Mouse (Mus musculus): ENCODE measurements around the gene Spop. TPM values are rescaled to one million over a fixed set of nuclear protein-coding genes. Genes with fewer than 3 reads are reported as not detected.

Spop gene
- polyA plus RNA-seq, 1 experiment from 2014 or later = 91.8 TPM

DNA sequence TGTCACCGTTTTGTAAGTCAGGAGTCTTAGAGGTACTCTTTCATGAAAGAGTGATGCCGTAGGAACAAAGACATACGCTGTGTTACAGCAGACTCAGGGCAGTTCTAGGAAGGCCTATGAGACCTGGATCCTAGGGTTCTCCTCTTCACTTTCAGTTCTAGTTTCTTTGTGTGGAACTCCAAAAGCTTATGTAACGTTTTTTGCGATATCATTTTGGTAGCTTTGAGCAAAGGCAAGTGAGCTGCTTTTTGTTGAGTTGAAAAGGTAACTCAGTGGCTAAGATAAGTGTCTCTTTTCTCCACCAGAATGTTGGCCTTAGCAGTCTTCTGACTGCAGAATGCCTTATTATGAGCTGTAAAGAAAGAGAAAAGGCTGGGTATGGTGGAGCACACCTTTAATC is 3.5 kb downstream of the Spop start:
- WGBS (ENCODE audit: missing documents) = 29% methylated on average over 5 of the region's 5 CpGs

DNA sequence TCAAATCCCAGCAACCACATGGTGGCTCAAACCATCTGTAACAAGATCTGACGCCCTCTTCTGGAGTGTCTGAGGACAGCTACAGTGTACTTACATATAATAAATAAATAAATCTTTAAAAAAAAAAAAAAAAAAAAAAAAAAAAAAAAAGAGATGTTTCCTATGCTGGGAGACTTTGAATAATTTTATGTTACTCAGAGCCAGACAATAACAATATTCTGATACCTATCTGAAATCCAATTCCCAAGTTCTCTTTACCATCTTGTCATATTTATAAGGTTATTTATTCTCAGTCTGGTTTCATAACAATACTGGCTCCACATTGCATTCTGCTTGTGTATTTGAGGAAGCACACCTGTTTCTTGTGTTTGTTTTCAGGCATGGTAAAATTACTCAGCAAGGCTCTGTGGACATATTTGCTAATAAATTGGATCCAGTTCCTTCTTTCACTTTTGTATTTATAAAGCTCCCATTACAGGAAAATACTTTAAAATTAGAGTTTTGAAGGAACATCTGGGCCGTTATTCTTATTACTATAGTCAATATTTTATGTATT is 7.1 kb downstream of the Spop start:
- WGBS (ENCODE audit: missing documents) = no CpG with 5 or more reads among the region's 2 CpGs
- peaks cover 100% of the 10 kb centered on the region for H3K79me2 ChIP-seq (ENCODE audit: inconsistent target)
- peaks cover 3% of the 10 kb centered on the region; the same call in 1 of the 2 replicates for H3K36me3 ChIP-seq (ENCODE audit: inconsistent target)
- H3K4me3 ChIP-seq (ENCODE audit: inconsistent target) = no peak overlapping the region
- H3K27ac ChIP-seq = no peak overlapping the region

More for the DNA sequence above, 3.5 kb downstream of the Spop start:
- peaks cover 69% of the 10 kb centered on the region for H3K79me2 ChIP-seq (ENCODE audit: inconsistent target)
- H3K27ac ChIP-seq = peak overlapping the region; percentile 92; the same call in 1 of the 2 replicates
- peaks cover 3% of the 10 kb centered on the region; the same call in 1 of the 2 replicates for H3K36me3 ChIP-seq (ENCODE audit: inconsistent target)
- no peak overlapping the region; the same call in 1 of the 2 replicates for H3K4me3 ChIP-seq (ENCODE audit: inconsistent target)

DNA sequence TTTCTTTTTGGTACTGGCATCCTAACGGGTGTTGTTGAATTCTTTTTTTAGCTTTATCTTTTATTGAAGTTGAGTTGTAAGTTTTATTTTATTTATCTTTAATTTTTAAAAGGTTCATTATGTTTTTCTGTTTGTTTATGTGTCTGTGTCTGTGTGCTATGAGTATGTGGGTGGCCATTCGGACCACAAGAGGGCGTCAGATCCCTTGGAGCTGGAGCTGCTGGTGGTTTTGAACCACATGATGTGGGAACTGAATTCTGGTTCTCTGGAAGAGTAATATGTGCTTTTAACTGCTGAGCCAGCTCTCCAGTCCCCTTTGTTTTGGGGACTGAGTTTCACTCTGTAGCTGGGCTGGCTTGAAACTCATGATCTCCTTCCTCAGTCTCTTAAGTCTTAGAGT is 9.6 kb downstream of the Spop start:
- H3K4me3 ChIP-seq (ENCODE audit: inconsistent target) = no peak overlapping the region
- H3K79me2 ChIP-seq (ENCODE audit: inconsistent target) = peaks cover 100% of the 10 kb centered on the region
- 85% methylated on average over 3 of the region's 3 CpGs for WGBS (ENCODE audit: missing documents)
- H3K27ac ChIP-seq = peak overlapping the region; percentile 44
- peaks cover 3% of the 10 kb centered on the region; the same call in 1 of the 2 replicates for H3K36me3 ChIP-seq (ENCODE audit: inconsistent target)

DNA sequence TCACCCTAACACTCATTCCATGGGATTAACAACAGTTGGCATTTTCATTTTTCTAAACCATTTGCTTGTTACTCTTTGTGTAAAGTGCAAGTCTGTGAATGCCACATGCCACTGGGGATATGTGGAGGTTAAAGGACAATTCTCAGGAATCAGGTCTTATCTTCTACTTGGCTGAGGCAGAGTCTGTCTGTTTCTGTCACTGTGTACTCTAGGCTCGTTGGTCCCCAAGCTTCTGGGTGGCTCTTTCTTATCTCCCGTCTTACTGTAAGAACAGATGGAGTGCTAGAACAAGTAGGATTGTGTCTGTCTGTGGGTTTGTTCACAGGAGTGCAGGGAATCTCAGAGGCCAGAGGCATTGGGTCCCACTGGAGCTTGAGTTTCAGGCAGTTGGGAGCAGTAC is 17.5 kb downstream of the Spop start:
- H3K36me3 ChIP-seq (ENCODE audit: inconsistent target) = 0 out of 2 replicates have a peak, but pooled peaks cover 5% of the 10 kb centered on the region
- WGBS (ENCODE audit: missing documents) = 95% methylated on average over 2 of the region's 2 CpGs
- H3K79me2 ChIP-seq (ENCODE audit: inconsistent target) = peaks cover 100% of the 10 kb centered on the region

DNA sequence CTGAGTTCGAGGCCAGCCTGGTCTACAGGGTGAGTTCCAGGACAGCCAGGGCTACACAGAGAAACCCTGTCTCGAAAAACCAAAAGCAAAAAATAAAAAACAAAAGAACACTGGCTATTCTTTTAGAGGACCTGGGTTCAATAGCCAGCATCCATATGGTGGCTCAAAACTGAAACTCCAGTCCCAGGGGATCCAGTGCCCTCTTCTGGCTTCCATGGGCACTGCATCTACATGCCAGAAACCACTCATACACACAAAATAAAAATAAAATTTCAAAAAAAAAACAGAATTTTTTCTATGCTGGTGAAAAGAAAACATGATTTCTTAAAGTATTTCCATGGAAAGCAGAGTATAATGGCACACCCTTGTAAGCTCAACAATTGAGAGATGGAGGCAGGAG is 18.3 kb downstream of the Spop start:
- Histone ChIP-seq H3K4me3 (ENCODE audit: inconsistent target) (no peak overlapping the region), H3K27ac (no peak overlapping the region), H3K79me2 (ENCODE audit: inconsistent target) (peaks cover 100% of the 10 kb centered on the region), H3K36me3 (ENCODE audit: inconsistent target) (0 out of 2 replicates have a peak, but pooled peaks cover 5% of the 10 kb centered on the region)
- WGBS (ENCODE audit: missing documents) = 82% methylated on average over 1 of the region's 2 CpGs

More for the DNA sequence above, 17.5 kb downstream of the Spop start:
- no peak overlapping the region for H3K27ac ChIP-seq
- no peak overlapping the region for H3K4me3 ChIP-seq (ENCODE audit: inconsistent target)

DNA sequence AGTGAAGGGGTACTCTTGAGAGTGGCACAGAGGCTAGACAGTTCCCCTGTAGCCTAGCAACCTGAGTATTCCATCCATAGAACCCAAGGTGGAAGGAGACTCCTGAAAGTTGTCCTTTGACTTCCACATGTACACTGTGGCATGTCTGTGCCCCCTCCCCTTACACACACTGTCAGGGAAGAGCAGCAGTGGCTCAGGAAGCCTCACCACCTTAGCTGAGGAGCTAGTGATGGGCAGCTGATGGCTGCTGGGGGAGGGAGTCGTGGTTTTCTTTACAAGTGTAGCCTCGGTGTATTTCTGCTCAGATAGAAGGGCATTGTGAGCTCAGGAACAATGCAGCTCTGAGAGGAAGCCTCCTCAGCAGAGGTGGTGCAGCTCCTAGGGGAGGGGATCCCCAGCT is 31.5 kb downstream of the Spop start:
- H3K4me3 ChIP-seq (ENCODE audit: inconsistent target) = no peak overlapping the region
- no peak overlapping the region for H3K27ac ChIP-seq
- H3K36me3 ChIP-seq (ENCODE audit: inconsistent target) = 0 out of 2 replicates have a peak, but pooled peaks cover 10% of the 10 kb centered on the region
- H3K79me2 ChIP-seq (ENCODE audit: inconsistent target) = peaks cover 100% of the 10 kb centered on the region
- WGBS (ENCODE audit: missing documents) = 29% methylated on average over 2 of the region's 2 CpGs

DNA sequence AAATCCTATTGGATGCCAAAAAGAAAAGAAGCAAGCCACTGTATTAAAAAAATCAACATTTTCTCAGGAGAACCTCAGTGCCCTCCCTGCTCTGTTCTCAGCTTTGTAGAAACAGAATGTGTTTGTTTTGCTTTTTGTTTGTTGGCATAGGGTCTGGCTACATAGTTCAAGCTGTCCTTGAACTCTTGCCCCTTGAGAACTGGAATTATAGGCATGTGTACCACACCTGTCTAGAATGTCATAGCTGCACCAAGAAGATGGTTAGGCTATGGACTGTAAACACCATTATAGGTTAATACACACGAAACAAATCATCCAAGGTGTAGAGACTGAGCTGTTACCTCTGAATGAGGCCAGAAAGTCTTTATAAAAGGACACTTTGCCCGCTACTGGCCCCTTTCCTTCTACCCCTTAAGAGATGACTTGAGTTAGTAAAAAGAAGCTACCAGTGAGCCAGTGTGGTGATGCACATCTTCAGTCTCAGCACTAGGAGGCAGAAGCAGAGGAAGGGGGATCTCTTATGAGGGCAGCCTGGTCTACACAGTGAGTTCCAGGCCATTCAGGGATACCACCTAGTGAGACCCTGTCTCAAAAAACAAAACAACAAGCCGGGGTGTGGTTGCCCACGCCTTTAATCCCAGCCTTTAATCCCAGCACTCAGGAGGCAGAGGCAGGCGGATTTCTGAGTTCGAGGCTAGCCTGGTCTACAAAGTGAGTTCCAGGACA is 32.9 kb downstream of the Spop start:
- Histone ChIP-seq H3K4me3 (ENCODE audit: inconsistent target) (no peak overlapping the region), H3K79me2 (ENCODE audit: inconsistent target) (peaks cover 100% of the 10 kb centered on the region), H3K27ac (no peak overlapping the region), H3K36me3 (ENCODE audit: inconsistent target) (peaks cover 15% of the 10 kb centered on the region; the same call in 1 of the 2 replicates)
- 97% methylated on average over 6 of the region's 6 CpGs for WGBS (ENCODE audit: missing documents)

DNA sequence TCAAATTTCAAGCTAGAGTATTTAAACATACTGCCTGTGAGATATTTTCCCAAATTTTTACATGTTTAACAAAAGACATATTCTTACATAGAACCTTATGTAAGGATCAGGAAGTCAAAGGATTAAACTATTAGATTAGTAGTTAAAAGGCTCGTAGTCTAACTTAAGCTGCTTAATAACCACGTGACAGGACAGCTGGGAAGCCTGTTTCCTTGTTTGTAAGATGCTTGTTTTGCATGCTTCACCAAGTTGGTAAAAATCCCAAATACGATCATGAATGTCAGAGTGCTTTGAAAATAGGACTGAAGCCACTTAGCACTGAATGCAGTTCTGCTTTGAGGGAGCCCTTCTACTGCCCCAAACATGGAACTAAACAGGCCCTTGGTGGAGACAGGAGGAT is 34.5 kb downstream of the Spop start:
- no peak overlapping the region for H3K27ac ChIP-seq
- WGBS (ENCODE audit: missing documents) = 89% methylated on average over 3 of the region's 3 CpGs
- H3K36me3 ChIP-seq (ENCODE audit: inconsistent target) = peaks cover 15% of the 10 kb centered on the region; the same call in 1 of the 2 replicates
- no peak overlapping the region for H3K4me3 ChIP-seq (ENCODE audit: inconsistent target)
- H3K79me2 ChIP-seq (ENCODE audit: inconsistent target) = peaks cover 100% of the 10 kb centered on the region

DNA sequence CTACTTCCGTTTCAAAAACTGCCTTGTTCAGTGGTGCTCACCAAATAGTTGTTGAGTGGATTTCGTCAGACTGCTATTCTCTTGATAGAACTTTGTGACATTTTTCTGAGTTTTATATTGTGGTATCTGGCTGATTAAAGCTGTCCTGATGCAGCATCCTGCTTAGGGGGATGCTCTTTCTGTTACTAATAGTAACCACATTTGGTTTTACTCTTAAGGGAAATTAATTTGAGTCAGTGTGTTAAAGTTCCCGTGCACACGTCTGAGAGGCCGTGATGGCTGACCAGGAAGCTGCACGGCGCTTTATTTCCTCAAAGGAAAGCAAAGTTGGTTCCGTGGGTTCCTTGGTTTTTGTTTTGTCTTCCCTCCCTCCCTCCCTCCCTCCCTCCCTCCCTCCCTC is 41.5 kb downstream of the Spop start:
- 8% methylated on average over 5 of the region's 8 CpGs for WGBS (ENCODE audit: missing documents)
- Histone ChIP-seq H3K79me2 (ENCODE audit: inconsistent target) (peaks cover 98% of the 10 kb centered on the region), H3K27ac (no peak overlapping the region), H3K4me3 (ENCODE audit: inconsistent target) (no peak overlapping the region), H3K36me3 (ENCODE audit: inconsistent target) (peaks cover 5% of the 10 kb centered on the region; the same call in 1 of the 2 replicates)

DNA sequence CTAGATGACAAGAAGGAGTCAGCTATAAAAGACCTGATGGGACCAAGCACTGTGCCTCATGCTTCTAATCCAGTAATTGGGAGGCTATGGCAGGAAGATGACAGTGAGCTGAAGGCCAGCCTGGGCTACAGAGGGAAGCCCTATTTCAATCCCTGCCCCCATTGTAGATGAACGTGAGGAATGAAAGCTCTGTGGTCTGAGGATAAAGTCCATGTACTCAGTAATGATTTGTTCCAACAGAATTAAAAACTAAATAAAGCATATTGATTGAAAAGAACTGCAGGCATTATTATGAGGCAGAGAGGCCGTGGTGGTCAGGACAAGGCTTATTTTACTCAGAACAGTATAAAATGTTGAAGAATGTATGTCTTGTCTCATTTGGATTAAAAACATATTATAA is 47.0 kb downstream of the Spop start:
- H3K36me3 ChIP-seq (ENCODE audit: inconsistent target) = no peaks in the 10 kb centered on the region; the same call in 1 of the 2 replicates
- 100% methylated on average over 2 of the region's 2 CpGs for WGBS (ENCODE audit: missing documents)
- no peak overlapping the region for H3K27ac ChIP-seq
- no peak overlapping the region for H3K4me3 ChIP-seq (ENCODE audit: inconsistent target)
- H3K79me2 ChIP-seq (ENCODE audit: inconsistent target) = peaks cover 100% of the 10 kb centered on the region

DNA sequence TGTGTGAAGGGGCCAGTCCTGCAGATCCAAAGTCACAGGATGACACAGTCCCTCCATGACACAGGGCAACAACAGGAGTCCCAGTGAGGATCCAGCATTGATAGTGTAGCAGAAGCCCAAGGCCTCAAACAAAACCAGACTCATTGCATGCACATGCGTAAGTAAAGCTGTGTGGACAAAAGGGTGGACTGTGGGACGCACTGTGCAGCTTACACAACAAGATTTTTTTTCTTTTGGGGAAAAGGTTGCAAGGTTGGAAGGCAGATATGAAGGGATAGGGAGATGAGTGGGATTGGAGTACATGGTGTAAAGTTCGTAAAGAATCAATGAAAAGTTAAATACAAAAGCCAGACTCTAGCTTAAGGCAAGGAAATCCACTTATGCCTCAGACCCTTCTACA is 48.3 kb downstream of the Spop start:
- no peak overlapping the region for H3K27ac ChIP-seq
- no peak overlapping the region for H3K4me3 ChIP-seq (ENCODE audit: inconsistent target)
- H3K79me2 ChIP-seq (ENCODE audit: inconsistent target) = peaks cover 98% of the 10 kb centered on the region
- H3K36me3 ChIP-seq (ENCODE audit: inconsistent target) = no peaks in the 10 kb centered on the region; the same call in 1 of the 2 replicates
- WGBS (ENCODE audit: missing documents) = 95% methylated on average over 3 of the region's 3 CpGs

DNA sequence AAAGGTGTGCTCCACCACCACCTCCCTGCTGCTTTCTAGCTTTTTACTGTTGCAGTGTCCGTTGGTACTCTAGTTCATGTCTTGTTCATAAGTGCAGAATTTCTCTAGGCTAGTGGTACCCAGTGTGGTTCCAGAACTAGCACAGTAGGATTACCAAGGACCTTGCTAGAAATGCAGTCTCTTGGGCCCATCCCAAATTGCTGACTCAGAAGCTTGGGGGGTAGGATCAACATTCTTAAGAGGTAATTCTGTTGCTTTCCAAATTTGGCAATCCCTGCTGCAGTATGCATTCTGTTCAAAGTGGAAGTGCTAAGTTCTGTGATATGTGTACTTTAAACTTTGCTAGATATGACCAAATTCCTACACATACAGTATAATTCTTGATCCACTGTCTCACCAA is 53.9 kb downstream of the Spop start:
- Histone ChIP-seq H3K27ac (no peak overlapping the region), H3K79me2 (ENCODE audit: inconsistent target) (peaks cover 76% of the 10 kb centered on the region), H3K4me3 (ENCODE audit: inconsistent target) (no peak overlapping the region), H3K36me3 (ENCODE audit: inconsistent target) (peaks cover 26% of the 10 kb centered on the region; the same call in 1 of the 2 replicates)
- 93% methylated on average over 1 of the region's 1 CpGs for WGBS (ENCODE audit: missing documents)

DNA sequence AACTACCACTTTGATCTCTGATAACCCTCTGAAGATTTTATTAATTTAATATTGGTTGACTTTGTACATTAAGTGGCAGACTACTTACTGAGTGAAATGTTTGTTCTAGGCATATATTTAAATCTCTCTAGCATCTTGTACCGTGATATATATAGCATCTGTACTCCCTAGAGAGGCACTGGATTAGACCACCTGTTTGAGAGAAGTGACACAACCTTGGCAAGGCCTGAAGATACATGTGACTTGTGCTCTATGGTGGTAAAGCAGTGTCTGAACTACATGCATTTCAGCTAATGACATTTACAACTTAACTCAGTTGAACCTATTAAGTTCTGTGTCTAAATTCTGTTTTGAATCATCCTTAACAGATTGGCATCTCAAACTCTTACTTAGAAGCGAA is 59.1 kb downstream of the Spop start:
- Histone ChIP-seq H3K27ac (no peak overlapping the region), H3K4me3 (ENCODE audit: inconsistent target) (no peak overlapping the region), H3K36me3 (ENCODE audit: inconsistent target) (peaks cover 59% of the 10 kb centered on the region), H3K79me2 (ENCODE audit: inconsistent target) (peaks cover 39% of the 10 kb centered on the region)
- 100% methylated on average over 2 of the region's 2 CpGs for WGBS (ENCODE audit: missing documents)

DNA sequence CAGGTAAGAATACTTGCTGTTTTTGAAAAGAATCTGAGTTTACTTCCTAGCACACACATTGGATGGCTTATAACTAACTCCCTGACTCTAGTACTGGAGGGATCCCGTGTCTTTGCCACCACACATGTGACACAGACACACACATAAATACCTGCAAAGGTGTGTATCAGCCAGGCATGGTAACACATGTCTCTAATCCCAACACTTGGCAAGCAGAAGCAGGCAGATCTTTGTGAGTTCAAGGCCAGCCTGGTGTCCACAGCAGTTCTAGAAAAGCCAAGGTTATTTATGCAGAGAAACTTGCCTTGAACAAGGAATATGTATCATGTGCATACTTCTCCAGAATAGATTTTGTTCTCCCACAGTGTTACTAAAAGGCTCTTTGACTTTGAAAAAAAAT is 59.6 kb downstream of the Spop start:
- Histone ChIP-seq H3K27ac (no peak overlapping the region), H3K4me3 (ENCODE audit: inconsistent target) (no peak overlapping the region), H3K79me2 (ENCODE audit: inconsistent target) (peaks cover 36% of the 10 kb centered on the region), H3K36me3 (ENCODE audit: inconsistent target) (peaks cover 60% of the 10 kb centered on the region)
- WGBS (ENCODE audit: missing documents) = 93% methylated on average over 1 of the region's 1 CpGs

DNA sequence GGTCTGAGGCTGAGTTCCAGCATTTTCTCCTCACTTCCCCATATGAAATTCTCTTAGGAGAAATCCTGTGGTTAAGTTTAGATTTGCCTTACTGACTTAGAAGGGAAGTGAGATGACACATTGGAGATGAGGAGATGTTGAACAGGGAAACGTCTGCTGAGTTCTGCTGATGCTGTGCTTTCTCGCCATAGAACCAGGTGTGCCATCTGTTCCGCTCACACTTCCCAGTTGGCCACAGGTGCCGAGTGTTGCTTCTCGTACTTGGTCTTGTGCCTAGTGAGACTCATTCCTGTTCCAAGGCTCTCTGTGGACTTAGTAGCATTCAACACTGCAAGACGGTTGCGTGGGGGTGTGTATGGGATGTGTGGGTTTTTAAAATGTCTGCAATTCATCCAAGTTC is 62.4 kb downstream of the Spop start:
- WGBS (ENCODE audit: missing documents) = 82% methylated on average over 7 of the region's 7 CpGs
- no peak overlapping the region for H3K27ac ChIP-seq
- H3K36me3 ChIP-seq (ENCODE audit: inconsistent target) = peaks cover 72% of the 10 kb centered on the region
- no peak overlapping the region for H3K4me3 ChIP-seq (ENCODE audit: inconsistent target)
- peaks cover 38% of the 10 kb centered on the region; the same call in 1 of the 2 replicates for H3K79me2 ChIP-seq (ENCODE audit: inconsistent target)
